Mouse (Mus musculus) lung, adult 2 months (tissue): ENCODE results near the gene Glul.

Experiments used
- CTCF ChIP-seq: fragments of 200-500 bp; IDR thresholded peaks from 2 replicates; pipeline ENCODE4 v1.5.1; 2011; ENCODE audit warnings: mild to moderate bottlenecking, low read length, control low read depth; ENCODE audit not compliant: insufficient read depth
- POLR2A ChIP-seq: fragments of 200-500 bp; IDR thresholded peaks from 2 replicates; pipeline ENCODE4 v1.6.1; 2011; ENCODE audit warnings: low read depth, mild to moderate bottlenecking, control low read depth, low read length, borderline replicate concordance; ENCODE audit errors: extremely low read depth

DNA sequence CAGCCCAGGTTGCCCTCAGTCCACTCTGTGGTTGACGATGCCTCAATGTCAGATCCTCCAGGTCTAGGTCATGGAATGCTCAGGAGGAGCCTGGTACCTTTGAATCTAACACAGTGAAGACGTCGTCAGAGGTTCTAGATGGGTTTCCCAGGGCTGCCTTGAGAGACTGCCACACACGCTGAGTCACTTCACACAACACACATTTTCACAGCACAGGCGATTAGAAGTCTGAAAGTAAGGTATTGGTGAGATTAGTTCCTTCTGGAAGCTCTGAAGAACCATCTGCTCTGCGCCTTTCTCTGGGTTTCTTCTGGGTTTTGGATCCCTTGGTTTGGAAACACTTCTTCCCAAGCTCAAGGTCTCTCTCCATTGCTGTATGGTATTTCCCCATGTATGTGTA is 48.1 kb downstream of the Glul start:
- TF ChIP-seq CTCF (no peak), POLR2A (no peak)
